Mouse (Mus musculus): ENCODE measurements at regions not wholly inside any gene's neighbourhood (a gene's known extent, or its start where the extent isn't known, plus 50 kb on each side); places are given as distances from the start of the nearest gene placed in this dataset.

- DNase-seq (ENCODE audit: low spot score): no peak
These were observed 281.6 kb downstream of the Tex13c3 start for GRCm38 (mm10) chrX:19199531-19199930.

- DNase-seq (ENCODE audit: low spot score): no peak
These were observed 312.1 kb downstream of the Tex13c3 start for GRCm38 (mm10) chrX:19168983-19169382.

DNA sequence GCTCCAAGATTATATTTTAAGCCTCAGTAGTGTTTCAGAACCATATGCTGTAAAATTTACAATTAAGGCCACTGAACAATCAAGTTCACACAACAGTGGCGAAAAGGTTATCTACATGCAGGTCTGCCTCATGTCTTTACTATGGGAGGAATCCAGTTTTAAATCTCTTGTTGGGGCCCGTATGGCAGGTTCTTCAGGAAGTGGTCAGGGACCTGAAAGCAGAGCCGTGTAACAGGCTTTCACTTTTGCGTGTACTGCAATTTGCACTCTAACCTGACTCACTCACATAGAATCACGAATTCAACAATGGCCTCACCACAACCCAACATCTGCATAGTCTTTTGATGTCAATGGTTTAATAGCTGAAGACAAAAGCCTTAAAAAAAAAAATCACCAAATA lies 312.6 kb downstream of the Tex13c3 start:
- no peak for DNase-seq (ENCODE audit: low spot score)

DNA sequence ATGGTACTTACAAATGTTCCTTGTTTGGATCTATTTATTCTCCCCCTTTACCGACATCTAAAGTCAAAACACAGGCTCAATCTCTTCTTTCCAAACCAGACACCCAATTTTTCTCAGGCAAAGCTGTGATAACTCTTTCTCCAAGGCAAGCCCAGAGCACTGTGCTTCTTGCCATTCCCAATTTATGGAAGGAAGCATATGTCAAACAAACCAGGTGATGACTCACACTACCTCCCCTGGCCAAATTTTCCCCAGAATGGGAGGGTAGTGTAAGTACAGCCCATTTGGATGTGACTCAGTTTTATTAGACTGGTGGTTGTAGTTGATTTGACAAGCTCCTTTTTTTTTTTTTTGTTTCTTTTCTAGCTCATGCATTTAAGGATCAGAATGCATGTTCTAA lies 313.0 kb downstream of the Tex13c3 start:
- DNase-seq (ENCODE audit: low spot score): no peak

DNA sequence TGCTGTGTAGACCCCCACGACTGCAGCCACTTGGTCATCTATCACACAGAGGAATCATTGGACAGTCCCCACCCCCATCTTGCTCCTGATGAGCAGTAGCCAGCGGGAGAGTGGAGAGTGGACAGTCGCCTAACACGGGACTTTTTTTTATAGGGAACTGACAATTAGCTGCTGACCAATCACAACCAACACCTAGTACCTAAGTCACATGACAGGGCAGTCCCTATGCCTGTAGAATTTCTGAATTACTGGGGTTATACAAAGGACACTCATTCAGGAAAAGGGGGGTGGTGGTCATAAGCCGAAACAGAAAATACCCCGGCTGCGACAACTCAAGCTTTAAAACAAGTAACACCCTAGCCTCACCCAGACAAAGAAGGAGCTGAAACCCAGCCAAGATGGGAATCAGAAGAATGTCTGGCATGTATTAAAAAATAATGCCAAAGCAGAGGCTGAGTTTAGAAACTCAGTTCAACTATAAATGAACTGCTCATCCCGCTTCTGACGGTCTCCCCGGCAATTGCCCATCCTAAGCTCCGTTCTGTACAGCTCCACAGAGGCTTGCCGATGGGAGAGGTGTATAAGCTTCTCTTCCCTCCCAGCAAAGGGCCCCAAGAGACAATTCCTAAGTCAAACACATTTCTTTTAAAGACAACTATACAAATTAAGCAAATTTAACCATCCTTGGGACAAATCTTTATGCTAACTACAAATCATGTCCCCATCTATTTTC lies 313.8 kb downstream of the Tex13c3 start:
- no peak for DNase-seq (ENCODE audit: low spot score)

- no peak for DNase-seq (ENCODE audit: low spot score)
These were observed 315.1 kb downstream of the Tex13c3 start for GRCm38 (mm10) chrX:19165891-19166644.

DNA sequence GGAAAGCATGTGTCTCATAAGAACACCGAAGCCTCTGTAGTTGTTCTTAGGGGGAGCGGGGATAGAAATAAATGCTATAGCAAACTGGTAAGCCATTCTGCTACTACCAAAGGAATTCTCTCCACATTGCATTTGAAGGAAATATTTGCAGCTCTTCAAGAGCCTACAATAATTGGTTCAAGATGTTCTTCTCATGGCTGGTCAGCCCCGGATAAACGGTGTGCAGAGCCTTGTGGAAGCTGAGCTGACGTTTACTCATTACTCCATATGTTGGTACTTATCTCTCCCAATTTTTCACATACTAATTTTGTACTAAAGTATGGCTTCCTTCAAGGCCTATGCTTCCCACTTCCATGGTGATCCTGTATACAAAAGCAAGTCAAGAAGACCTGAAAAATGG lies 317.0 kb downstream of the Tex13c3 start:
- no peak for DNase-seq (ENCODE audit: low spot score)

- DNase-seq (ENCODE audit: low spot score): no peak
These were observed 318.2 kb downstream of the Tex13c3 start for GRCm38 (mm10) chrX:19162958-19163357.

GRCm38 (mm10) chrX:19162351-19162750 lies 318.8 kb downstream of the Tex13c3 start:
- DNase-seq (ENCODE audit: low spot score): no peak

DNA sequence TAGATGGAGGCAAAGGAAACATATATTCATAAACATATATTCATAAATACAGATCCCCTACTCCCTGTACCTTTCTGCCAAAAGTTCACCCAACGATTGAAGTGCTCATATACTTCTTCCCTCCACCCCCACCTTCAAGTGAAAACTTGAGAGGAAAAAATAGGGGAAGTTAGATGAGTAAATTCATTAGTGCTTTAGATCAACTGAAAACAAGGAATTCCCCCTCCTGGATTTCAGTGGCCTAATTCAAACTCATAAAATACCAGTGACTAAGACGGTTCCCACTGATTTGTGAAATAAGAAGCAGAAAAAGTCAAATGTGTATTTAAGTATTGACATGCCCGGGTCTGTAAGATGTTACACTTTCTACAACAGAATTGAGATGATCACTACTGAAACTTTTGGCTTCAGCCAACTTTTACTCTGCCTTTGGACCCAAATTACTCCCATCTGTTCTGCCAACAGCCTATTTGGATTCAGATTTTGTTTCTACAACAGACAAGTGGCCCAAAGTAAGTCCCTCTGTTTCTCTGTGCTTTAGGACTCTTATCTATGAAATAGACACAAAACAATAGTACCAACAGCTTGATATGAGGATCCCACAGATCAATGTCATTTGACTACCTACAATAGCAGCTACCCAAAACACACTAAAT lies 320.7 kb downstream of the Tex13c3 start:
- DNase-seq (ENCODE audit: low spot score): no peak

GRCm38 (mm10) chrX:19157464-19158203 lies 323.5 kb downstream of the Tex13c3 start:
- DNase-seq (ENCODE audit: low spot score): no peak

DNA sequence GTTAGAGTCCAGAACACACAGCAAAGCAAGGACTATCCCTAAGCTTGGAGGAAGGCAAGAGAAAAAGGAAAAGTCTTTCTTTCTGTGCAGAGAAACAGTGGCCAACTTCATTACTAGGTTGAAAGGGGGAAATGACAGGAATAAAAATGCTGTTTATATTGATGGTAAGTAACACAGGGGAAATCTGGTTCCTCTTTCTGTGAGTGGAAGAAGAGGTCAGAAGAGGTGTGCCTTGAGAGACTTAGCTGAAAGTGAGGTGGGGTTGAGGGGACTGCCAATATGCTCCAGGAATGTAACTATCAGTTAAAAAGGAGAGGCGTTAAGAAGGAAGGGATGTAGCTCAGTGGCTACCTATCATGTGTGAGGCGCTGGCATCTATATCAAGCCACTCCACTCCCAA lies 327.5 kb downstream of the Tex13c3 start:
- no peak for DNase-seq (ENCODE audit: low spot score)

DNA sequence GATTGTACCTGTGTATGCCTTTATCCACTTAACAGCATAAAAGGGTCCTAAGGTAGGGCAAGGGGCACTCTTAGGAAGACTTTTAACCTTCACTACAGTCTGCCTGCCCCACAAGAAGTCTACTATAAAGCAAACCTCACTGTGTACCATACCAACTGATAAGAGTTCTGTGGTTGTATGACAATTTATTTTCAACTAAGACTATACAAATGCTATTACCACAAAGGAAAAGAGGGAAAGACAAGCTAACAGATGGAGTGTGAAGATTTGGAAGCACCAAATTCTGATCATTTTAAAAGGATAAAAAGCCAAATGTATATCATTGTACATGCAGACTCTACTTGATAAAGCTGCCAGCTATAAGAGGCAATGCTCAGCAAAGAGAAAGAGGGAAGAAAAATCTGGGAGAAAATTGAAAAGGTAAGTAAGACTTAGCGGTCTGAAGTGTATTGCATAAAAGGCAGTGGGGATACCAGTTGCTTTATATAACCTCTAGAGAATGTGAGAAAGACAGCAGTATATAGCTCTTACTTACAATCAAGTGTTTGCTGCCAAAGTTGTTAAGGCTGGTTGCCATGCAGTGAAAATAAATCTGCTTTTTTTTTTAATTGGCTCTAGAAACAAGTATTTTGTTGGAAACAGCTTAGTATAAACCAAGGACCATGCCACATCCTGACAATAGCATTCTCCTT lies 328.8 kb downstream of the Tex13c3 start:
- no peak for DNase-seq (ENCODE audit: low spot score)

DNA sequence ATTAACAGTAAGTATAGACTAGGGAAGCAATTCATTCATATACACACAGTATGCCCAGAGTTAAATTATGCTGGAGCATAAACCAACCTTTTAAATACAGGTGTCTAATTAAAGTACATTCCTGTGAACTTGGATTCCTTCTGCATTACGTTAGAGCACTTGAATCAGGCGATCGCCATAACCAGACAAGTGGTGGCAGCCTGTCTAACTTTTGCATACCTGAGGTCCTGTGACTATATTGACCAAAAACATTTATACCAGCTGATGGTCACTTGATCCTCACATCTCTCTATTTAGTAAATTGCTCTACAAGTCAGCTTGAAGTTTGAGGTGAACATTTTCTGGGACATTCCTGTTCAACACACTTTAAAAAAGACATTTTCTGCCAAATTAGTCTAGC lies 330.5 kb downstream of the Tex13c3 start:
- no peak for DNase-seq (ENCODE audit: low spot score)

DNA sequence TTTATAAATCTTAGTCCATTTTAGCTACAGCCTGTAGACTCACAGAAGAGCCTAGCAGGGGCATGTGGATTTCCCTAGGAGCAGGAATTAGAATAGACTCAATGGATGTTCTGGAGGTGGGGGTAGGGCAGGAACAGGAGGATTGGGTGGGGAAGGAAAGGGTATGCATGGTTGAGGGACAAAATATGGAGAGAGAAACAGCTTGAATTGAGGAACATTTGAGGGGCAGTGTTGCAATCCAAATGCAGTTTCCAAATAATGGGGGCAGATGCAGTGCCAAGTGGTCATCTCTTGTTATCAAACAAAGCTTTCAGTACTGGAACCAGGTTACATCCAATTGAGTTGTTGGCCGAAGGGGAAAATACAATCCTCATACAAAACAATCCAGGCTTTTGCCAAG lies 332.4 kb downstream of the Tex13c3 start:
- DNase-seq (ENCODE audit: low spot score): no peak

DNA sequence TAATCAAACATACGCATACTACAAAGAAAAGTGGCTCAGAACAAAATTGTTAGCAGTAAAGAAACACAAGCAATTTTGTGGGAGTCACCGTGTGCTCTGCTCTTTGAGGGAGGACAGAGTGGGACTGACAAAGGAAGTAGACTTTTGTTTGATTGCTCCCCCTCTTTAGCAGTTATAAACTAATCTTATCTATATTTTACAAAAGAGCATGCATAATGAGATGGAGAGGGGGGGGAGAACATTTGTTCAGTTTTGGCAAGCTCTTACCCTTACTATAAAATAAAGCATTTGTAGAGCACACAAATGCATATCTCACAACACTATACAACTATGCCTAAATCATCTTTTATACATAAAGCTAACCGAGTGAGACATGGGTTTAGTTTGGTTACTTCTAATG lies 332.9 kb downstream of the Tex13c3 start:
- no peak for DNase-seq (ENCODE audit: low spot score)

DNA sequence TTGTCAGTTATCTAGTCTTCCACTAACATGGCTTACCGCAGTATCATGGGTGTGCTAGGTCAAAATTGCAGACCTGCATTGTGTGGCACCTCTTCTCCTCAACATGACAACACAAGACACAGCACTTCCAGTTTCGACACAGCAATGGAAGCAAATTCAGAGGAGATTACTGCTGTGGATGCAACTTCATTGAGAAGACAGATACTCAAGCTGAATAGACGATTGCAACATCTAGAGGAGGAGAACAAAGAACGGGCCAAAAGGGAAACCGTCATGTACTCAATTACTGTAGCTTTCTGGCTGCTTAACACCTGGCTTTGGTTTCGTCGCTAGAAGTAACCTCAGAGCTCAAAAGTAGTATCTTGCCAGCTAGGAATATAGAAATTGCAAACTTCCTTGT lies 368.4 kb downstream of the Tex13c3 start:
- DNase-seq (ENCODE audit: low spot score): no peak

DNA sequence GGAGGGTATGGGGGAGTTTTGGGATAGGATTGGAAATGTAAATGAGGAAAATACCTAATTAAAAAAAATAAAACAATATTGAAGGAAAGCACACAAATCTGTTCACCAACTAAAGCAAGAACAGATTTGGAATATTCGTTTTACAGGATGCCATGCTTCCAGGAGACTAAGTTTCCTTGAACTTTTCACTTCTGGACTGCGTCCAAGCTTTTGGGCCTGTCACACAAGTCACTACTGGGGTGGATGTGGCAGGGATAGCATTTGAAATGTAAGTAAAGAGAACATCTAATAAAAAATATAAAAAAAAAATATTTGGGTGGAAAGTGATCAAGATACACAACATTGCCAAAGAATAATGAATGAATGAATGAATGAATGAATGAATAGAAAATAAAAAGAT lies 378.2 kb downstream of the Tex13c3 start:
- DNase-seq (ENCODE audit: low spot score): no peak

- no peak for DNase-seq (ENCODE audit: low spot score)
These were observed 385.2 kb downstream of the Tex13c3 start for GRCm38 (mm10) chrX:19095960-19096359.

- DNase-seq (ENCODE audit: low spot score): no peak
These were observed 396.7 kb downstream of the Tex13c3 start for GRCm38 (mm10) chrX:19084435-19084834.

DNA sequence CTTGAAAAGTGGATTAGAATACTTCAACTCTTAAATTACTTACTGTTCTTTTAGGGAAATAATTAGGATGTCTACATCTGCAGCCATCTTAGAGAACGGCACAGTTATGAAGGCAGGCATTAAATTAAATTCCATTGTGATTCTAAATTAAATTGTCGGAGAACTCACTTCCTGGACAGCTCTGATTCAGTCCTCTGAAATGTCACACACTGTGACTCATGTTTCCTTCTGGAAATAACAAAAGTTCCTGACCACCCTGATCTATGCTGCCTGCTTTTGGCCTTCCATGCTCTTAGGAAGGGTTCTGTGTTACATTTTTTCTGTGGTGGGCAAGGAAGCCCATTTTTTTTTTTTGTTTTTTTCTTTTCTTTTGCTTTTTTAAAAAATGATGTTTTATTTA lies 401.1 kb downstream of the Tex13c3 start:
- DNase-seq (ENCODE audit: low spot score): no peak

All from ovary, postnatal 10 days (tissue).